Mouse (Mus musculus) heart, embryonic 14.5 days (tissue): ENCODE data around the gene Gm37240. TPM values are rescaled to one million over a fixed set of nuclear protein-coding genes. Genes with fewer than 3 reads are reported as not detected.

Source experiments
- ATAC-seq: fragments of 200-750 bp; cut with Nextera tagmentation; 2 replicates; pipeline ENCODE4 v1.8.0; 2017; ENCODE audit warnings: low read depth, moderate TSS enrichment; ENCODE audit not compliant: insufficient number of reproducible peaks, insufficient read depth, low FRiP score
- H3K27ac ChIP-seq, 2 experiments: fragments of 200-500 bp in 1 of 2; fragments of 300-500 bp in 1 of 2; sonication (generic) in 1 of 2; replicated peaks in 1 of 2; 2 replicates each; pipeline ENCODE4 v1.5.1; 2012 to 2014; ENCODE audit warnings: low read depth in 2 of 2, low read length in 2 of 2, control low read depth in 1 of 2, mild to moderate bottlenecking in 1 of 2, mixed read lengths in 1 of 2; ENCODE audit not compliant: control insufficient read depth in 1 of 2, insufficient read depth in 1 of 2
- H3K27me3 ChIP-seq: fragments of 300-500 bp; sonication (generic); 2 replicates; pipeline ENCODE4 v1.6.1; 2014; ENCODE audit warnings: mild to moderate bottlenecking, low read length, control low read depth; ENCODE audit not compliant: control insufficient read depth, insufficient read depth
- H3K36me3 ChIP-seq: fragments of 300-500 bp; sonication (generic); 2 replicates; pipeline ENCODE4 v1.6.1; 2014; ENCODE audit warnings: mild to moderate bottlenecking, control low read depth, low read length, mixed read lengths; ENCODE audit not compliant: control insufficient read depth, insufficient read depth
- H3K4me1 ChIP-seq, 2 experiments: fragments of 200-500 bp in 1 of 2; fragments of 300-500 bp in 1 of 2; sonication (generic) in 1 of 2; 2 replicates each; pipeline ENCODE4 v1.6.1; 2012 to 2014; ENCODE audit warnings: low read length in 2 of 2, control low read depth in 1 of 2, mixed read lengths in 1 of 2; ENCODE audit not compliant: control insufficient read depth in 2 of 2, insufficient read depth in 2 of 2
- H3K4me2 ChIP-seq: fragments of 300-500 bp; sonication (generic); 2 replicates; pipeline ENCODE4 v1.6.1; 2014; ENCODE audit warnings: mild to moderate bottlenecking, low read length
- H3K4me3 ChIP-seq, 2 experiments: fragments of 200-500 bp in 1 of 2; fragments of 300-500 bp in 1 of 2; sonication (generic) in 1 of 2; 2 replicates each; pipeline ENCODE4 v1.5.1; 2012 to 2014; ENCODE audit warnings: low read length in 2 of 2, mild to moderate bottlenecking in 2 of 2, control low read depth in 1 of 2, low read depth in 1 of 2, moderate library complexity in 1 of 2; ENCODE audit not compliant: control insufficient read depth in 1 of 2, insufficient read depth in 1 of 2
- H3K9ac ChIP-seq: fragments of 300-500 bp; sonication (generic); 2 replicates; pipeline ENCODE4 v1.6.1; 2014; ENCODE audit warnings: mild to moderate bottlenecking, low read length
- H3K9me3 ChIP-seq: fragments of 300-500 bp; sonication (generic); 2 replicates; pipeline ENCODE4 v1.6.1; 2016; ENCODE audit warnings: low read length, control low read depth; ENCODE audit not compliant: control insufficient read depth
- WGBS: fragments of 180-500 bp; shearing (Covaris S2); extraction: QIAGEN DNeasy Blood & Tissue Kit; methylation state at CpG from one replicate; pipeline ENCODE4 v1.1.7; 2014; 5-methylcytosine and 5-hydroxymethylcytosine counted together
- polyA plus RNA-seq: library from polyadenylated mRNA; unstranded; fragments of >200 nt; fragmentation: Nextera tagmentation; extraction: Ambion mirVana; gene quantifications from 2 replicates; pipeline ENCODE4 v1.2.1, GENCODE M21; 2014

The Gm37240 gene
- polyA plus RNA-seq, 1 experiment from 2014 or later: 12.3 TPM

GRCm38 (mm10) chr3:84929171-84929570 lies 958.1 kb downstream of the Gm37240 start:
- Histone ChIP-seq H3K36me3 (no peaks in the 10 kb centered on the region), H3K27me3 (no peaks in the 10 kb centered on the region), H3K4me2 (no peak overlapping the region), H3K9ac (no peak overlapping the region), H3K27ac (no peak overlapping the region), H3K9me3 (no peaks in the 10 kb centered on the region), H3K4me1 (peaks cover 2 to 9% of the 10 kb centered on the region in 2 experiments; a peak in 2 of 4 replicates), H3K4me3 (no peak overlapping the region)
- WGBS: 70% methylated on average over 3 of the region's 3 CpGs
- no peak for ATAC-seq

- Histone ChIP-seq H3K9ac (no peak overlapping the region), H3K4me3 (no peak overlapping the region), H3K36me3 (no peaks in the 10 kb centered on the region), H3K27ac (no peak overlapping the region), H3K4me1 (peaks cover 2 to 11% of the 10 kb centered on the region in 2 experiments; a peak in 2 of 4 replicates), H3K9me3 (no peaks in the 10 kb centered on the region), H3K4me2 (no peak overlapping the region), H3K27me3 (no peaks in the 10 kb centered on the region)
- 90% methylated on average over 2 of the region's 2 CpGs for WGBS
- ATAC-seq: no peak
These were observed 959.4 kb downstream of the Gm37240 start for GRCm38 (mm10) chr3:84927901-84928300.

GRCm38 (mm10) chr3:84927168-84927794 lies 960.0 kb downstream of the Gm37240 start:
- no peaks in the 10 kb centered on the region for H3K36me3 ChIP-seq
- H3K9me3 ChIP-seq: no peaks in the 10 kb centered on the region
- no peak overlapping the region for H3K27ac ChIP-seq
- H3K4me2 ChIP-seq: peak overlapping the region; percentile 50
- 64% methylated on average over 8 of the region's 8 CpGs for WGBS
- no peak overlapping the region for H3K9ac ChIP-seq
- no peak overlapping the region for H3K4me3 ChIP-seq
- H3K27me3 ChIP-seq: no peaks in the 10 kb centered on the region
- no peak for ATAC-seq
- H3K4me1 ChIP-seq: peaks cover 2 to 11% of the 10 kb centered on the region in 2 experiments; a peak in 2 of 4 replicates

- 67% methylated on average over 5 of the region's 5 CpGs for WGBS
- peak overlapping the region; percentile 49; the same call in 1 of the 2 replicates for H3K9ac ChIP-seq
- peaks cover 2 to 13% of the 10 kb centered on the region in 2 experiments; a peak in 2 of 4 replicates for H3K4me1 ChIP-seq
- H3K9me3 ChIP-seq: no peaks in the 10 kb centered on the region
- no peaks in the 10 kb centered on the region for H3K27me3 ChIP-seq
- no peaks in the 10 kb centered on the region for H3K36me3 ChIP-seq
- no peak for ATAC-seq
- H3K27ac ChIP-seq: peak overlapping the region in 1 of 2 experiments; percentile 55; a peak in 3 of 4 replicates
- H3K4me2 ChIP-seq: peak overlapping the region; percentile 50
- H3K4me3 ChIP-seq: peak overlapping the region; percentile 5 to 15; a peak in 1 of 4 replicates
These were observed 961.2 kb downstream of the Gm37240 start for GRCm38 (mm10) chr3:84926140-84926539.

- peak overlapping the region; percentile 50 for H3K4me2 ChIP-seq
- H3K36me3 ChIP-seq: no peaks in the 10 kb centered on the region
- WGBS: 42% methylated on average over 4 of the region's 4 CpGs
- H3K9ac ChIP-seq: peak overlapping the region; percentile 49; the same call in 1 of the 2 replicates
- peak overlapping the region in 1 of 2 experiments; percentile 15; a peak in 1 of 4 replicates for H3K4me3 ChIP-seq
- no peaks in the 10 kb centered on the region for H3K27me3 ChIP-seq
- H3K9me3 ChIP-seq: no peaks in the 10 kb centered on the region
- H3K27ac ChIP-seq: peak overlapping the region; percentile 49 to 55
- no peak for ATAC-seq
- H3K4me1 ChIP-seq: peaks cover 2 to 11% of the 10 kb centered on the region in 2 experiments; a peak in 2 of 4 replicates
These were observed 962.1 kb downstream of the Gm37240 start for GRCm38 (mm10) chr3:84925229-84925628.

GRCm38 (mm10) chr3:84923670-84924069 lies 963.6 kb downstream of the Gm37240 start:
- 69% methylated on average over 1 of the region's 1 CpGs for WGBS
- no peak overlapping the region for H3K4me2 ChIP-seq
- no peaks in the 10 kb centered on the region for H3K36me3 ChIP-seq
- no peaks in the 10 kb centered on the region for H3K27me3 ChIP-seq
- no peaks in the 10 kb centered on the region for H3K9me3 ChIP-seq
- H3K4me1 ChIP-seq: peaks cover 2 to 11% of the 10 kb centered on the region in 2 experiments; a peak in 2 of 4 replicates
- no peak overlapping the region; a peak in 1 of 4 replicates for H3K27ac ChIP-seq
- ATAC-seq: no peak
- no peak overlapping the region for H3K4me3 ChIP-seq
- no peak overlapping the region for H3K9ac ChIP-seq

- 65% methylated on average over 1 of the region's 1 CpGs for WGBS
- no peak overlapping the region for H3K9ac ChIP-seq
- H3K36me3 ChIP-seq: no peaks in the 10 kb centered on the region
- no peak for ATAC-seq
- no peaks in the 10 kb centered on the region for H3K9me3 ChIP-seq
- H3K4me2 ChIP-seq: no peak overlapping the region
- H3K27me3 ChIP-seq: no peaks in the 10 kb centered on the region
- peaks cover 2 to 11% of the 10 kb centered on the region in 2 experiments; a peak in 2 of 4 replicates for H3K4me1 ChIP-seq
- no peak overlapping the region for H3K4me3 ChIP-seq
- no peak overlapping the region for H3K27ac ChIP-seq
These were observed 964.1 kb downstream of the Gm37240 start for GRCm38 (mm10) chr3:84923256-84923655.
